Mouse (Mus musculus) embryonic facial prominence, embryonic 13.5 days (tissue): ENCODE data around the gene Zfp668. TPM values are rescaled to one million over a fixed set of nuclear protein-coding genes. Genes with fewer than 3 reads are reported as not detected.
"Not testable (repeated sequence)": the region's sequence is repeated elsewhere in the genome, so short reads cannot be mapped to it uniquely, and the experiment has no call there.

Experiments
- ATAC-seq: fragments of 200-750 bp; cut with Nextera tagmentation; 2 replicates; pipeline ENCODE4 v1.8.0; 2017; ENCODE audit warnings: low read depth; ENCODE audit not compliant: insufficient number of reproducible peaks, insufficient read depth, low FRiP score, low TSS enrichment
- H3K27ac ChIP-seq: fragments of 300-500 bp; sonication (generic); 2 replicates; pipeline ENCODE4 v1.5.1; 2015; ENCODE audit warnings: moderate library complexity, mild to moderate bottlenecking, inconsistent platforms
- H3K27me3 ChIP-seq: fragments of 300-500 bp; sonication (generic); 2 replicates; pipeline ENCODE4 v1.6.1; 2015; ENCODE audit warnings: mild to moderate bottlenecking, inconsistent platforms
- H3K36me3 ChIP-seq: fragments of 300-500 bp; sonication (generic); 2 replicates; pipeline ENCODE4 v1.6.1; 2015; ENCODE audit warnings: mild to moderate bottlenecking, inconsistent platforms
- H3K4me1 ChIP-seq: fragments of 300-500 bp; sonication (generic); 2 replicates; pipeline ENCODE4 v1.6.1; 2015; ENCODE audit warnings: inconsistent platforms
- H3K4me2 ChIP-seq: fragments of 300-500 bp; sonication (generic); 2 replicates; pipeline ENCODE4 v1.6.1; 2015; ENCODE audit warnings: moderate library complexity, mild to moderate bottlenecking, inconsistent platforms
- H3K4me3 ChIP-seq: fragments of 300-500 bp; sonication (generic); 2 replicates; pipeline ENCODE4 v1.5.1; 2015; ENCODE audit warnings: mild to moderate bottlenecking, inconsistent platforms
- H3K9ac ChIP-seq: fragments of 300-500 bp; sonication (generic); 2 replicates; pipeline ENCODE4 v1.6.1; 2015; ENCODE audit warnings: mild to moderate bottlenecking, inconsistent platforms
- H3K9me3 ChIP-seq: fragments of 300-500 bp; sonication (generic); 2 replicates; pipeline ENCODE4 v1.6.1; 2016; ENCODE audit warnings: inconsistent platforms
- WGBS: fragments of 180-500 bp; shearing (Covaris S2); methylation state at CpG from one replicate; pipeline ENCODE4 v1.1.7; 2015; ENCODE audit warnings: mixed read lengths; 5-methylcytosine and 5-hydroxymethylcytosine counted together
- polyA plus RNA-seq: library from polyadenylated mRNA; unstranded; fragments of >200 nt; fragmentation: Nextera tagmentation; extraction: Ambion mirVana; gene quantifications from 2 replicates; pipeline ENCODE4 v1.2.1, GENCODE M21; 2015

Gene Zfp668
- polyA plus RNA-seq, 1 experiment from 2014 or later = 28.2 TPM

DNA sequence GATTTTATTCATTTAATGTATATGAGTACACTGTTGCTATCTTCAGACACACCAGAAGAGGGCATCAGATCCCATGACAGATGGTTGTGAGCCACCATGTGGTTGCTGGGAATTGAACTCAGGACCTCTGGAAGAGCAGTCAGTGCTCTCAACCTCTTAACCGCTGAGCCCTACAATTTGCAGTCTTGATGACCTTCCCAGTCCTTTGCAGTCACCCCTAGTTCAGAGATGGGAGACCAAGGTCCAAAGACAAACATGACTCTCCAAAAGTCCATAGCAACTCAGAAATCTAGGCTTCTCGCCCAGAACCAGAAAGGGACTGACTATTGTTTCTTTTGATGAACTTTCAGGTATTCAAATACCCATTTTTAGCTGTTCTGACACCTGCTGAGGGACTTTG, 36.6 kb downstream of the Zfp668 start:
- not testable (repeated sequence) for H3K4me3 ChIP-seq, H3K9ac ChIP-seq, H3K27me3 ChIP-seq, H3K9me3 ChIP-seq, ATAC-seq, H3K27ac ChIP-seq
- Histone ChIP-seq H3K4me2 (peak overlapping the region; percentile 94; the same call in 1 of the 2 replicates), H3K36me3 (peaks cover 11% of the 10 kb centered on the region), H3K4me1 (peaks cover 12% of the 10 kb centered on the region)
- WGBS = 83% methylated on average over 2 of the region's 2 CpGs

DNA sequence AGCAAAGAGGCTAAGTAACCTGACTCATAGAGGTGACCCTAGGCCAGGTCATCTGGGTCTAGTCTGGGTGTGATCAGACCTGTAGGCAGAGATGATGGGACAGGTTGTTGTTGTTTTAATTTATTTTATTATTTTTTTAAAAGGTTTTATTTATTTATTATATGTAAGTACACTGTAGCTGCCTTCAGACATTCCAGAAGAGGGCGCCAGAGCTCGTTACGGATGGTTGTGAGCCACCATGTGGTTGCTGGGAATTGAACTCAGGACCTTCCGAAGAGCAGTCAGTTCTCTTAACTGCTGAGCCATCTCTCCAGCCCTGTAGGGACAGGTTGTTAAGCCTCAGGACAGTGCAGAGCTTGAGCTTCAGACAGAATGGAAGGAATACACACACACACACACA, 38.8 kb downstream of the Zfp668 start:
- H3K27me3 ChIP-seq, H3K4me1 ChIP-seq, H3K9ac ChIP-seq, H3K4me2 ChIP-seq, H3K4me3 ChIP-seq, H3K9me3 ChIP-seq, H3K27ac ChIP-seq, ATAC-seq, H3K36me3 ChIP-seq: not testable (repeated sequence)
- 78% methylated on average over 4 of the region's 4 CpGs for WGBS

DNA sequence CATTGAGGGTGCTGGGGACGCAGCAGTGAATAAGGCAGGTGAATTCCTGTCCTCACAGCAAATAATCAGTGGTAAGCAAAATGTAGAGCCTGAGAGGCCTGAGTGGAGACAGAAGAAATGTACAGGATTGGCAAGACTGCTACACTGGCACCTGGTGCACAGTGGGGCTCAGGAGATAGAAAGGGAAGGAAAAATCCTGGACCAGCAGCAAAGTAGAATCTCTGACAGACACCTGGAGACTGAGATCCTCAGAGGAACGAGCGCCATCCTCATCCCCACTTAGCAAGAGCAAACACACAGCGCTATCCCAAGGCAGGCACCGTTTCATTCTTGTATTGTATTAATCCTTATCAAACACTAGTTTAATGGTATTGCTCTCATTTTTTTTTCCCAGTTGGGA, 39.2 kb downstream of the Zfp668 start:
- 93% methylated on average over 5 of the region's 5 CpGs for WGBS

DNA sequence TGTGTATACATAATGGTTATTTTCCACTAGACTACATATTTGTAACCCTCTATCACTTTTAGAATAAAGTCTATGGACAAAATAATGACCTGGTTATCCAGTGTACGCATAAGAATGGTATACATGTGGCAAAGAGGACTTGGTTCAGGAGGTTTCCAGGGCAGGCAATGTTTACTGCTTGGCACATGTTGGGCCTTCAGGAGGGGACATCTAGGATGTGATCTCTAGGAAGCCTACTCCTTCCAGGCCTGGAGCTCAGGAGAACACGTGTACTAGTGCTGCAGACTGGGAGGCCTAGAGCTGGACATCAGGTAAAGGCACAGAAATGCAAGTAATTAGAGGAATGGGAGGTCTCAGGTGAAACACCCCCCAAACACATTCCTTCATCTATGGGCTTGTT, 41.1 kb downstream of the Zfp668 start:
- WGBS = 69% methylated on average over 2 of the region's 2 CpGs
- H3K9ac ChIP-seq = no peak overlapping the region

More for the DNA sequence above, 39.2 kb downstream of the Zfp668 start:
- H3K4me1 ChIP-seq = peaks cover 6% of the 10 kb centered on the region
- no peak for ATAC-seq
- H3K36me3 ChIP-seq = no peaks in the 10 kb centered on the region
- no peak overlapping the region for H3K4me2 ChIP-seq
- no peak overlapping the region for H3K27ac ChIP-seq
- H3K9ac ChIP-seq = no peak overlapping the region
- H3K27me3 ChIP-seq = no peaks in the 10 kb centered on the region
- H3K9me3 ChIP-seq = no peaks in the 10 kb centered on the region
- H3K4me3 ChIP-seq = no peak overlapping the region

DNA sequence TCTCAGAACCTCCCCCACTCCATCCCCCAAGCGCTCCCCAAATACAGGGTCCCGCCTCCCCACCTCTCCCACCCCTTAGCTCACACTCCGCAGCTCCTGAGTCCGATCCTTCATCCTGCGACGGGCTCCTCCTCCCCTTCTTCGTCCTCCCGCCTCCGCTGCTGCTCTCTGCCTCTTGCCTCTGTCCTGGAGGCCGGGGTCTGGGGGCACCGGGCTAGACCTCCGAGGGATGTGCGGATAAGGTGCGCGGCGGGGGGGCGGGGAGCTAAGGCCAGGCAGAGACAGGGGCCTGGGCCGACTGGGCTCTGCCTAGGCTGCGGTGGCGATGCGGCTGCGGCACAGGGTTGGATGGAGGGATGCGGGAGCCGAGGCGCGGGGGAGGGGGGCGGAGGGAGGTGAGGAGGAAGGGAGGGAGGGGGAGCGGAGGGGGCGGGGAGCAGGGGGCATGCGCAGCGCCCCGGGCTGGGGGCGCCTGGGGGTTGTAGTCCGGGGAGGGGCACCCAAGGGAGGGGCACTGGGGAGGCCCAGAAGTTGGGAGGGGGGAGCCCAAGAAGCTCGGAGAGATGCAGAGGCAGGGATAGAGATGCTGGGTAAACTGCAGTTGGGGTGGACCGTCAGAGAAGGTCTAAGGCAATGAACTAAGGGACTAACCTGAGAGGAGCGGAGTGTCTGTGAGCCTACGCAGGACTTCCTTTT, 52.3 kb downstream of the Zfp668 start, which contains the start of the genes Stx4a and Stx1b:
Gene Stx4a, plus strand, starts transcription at position 119 of the 696 bp plus-strand sequence.
Gene Stx1b, minus strand, starts transcription at position 374 of the 696 bp plus-strand sequence.
- H3K4me3 ChIP-seq = peak within 1 kb of the TSS; percentile 73
- peak within 1 kb of the TSS; percentile 72 for H3K4me2 ChIP-seq
- H3K27me3 ChIP-seq = no peaks in the 10 kb centered on the region
- ATAC-seq = peak; percentile 74
- WGBS = 4% methylated on average over 33 of the region's 38 CpGs
- H3K36me3 ChIP-seq = 0 out of 2 replicates have a peak, but pooled peaks cover 2% of the 10 kb centered on the region
- peak within 1 kb of the TSS; percentile 72 for H3K27ac ChIP-seq
- H3K9me3 ChIP-seq = no peaks in the 10 kb centered on the region
- peak within 1 kb of the TSS; percentile 86 for H3K9ac ChIP-seq
- H3K4me1 ChIP-seq = peaks cover 30% of the 10 kb centered on the region

More for the DNA sequence above, 41.1 kb downstream of the Zfp668 start:
- ATAC-seq = no peak
- no peak overlapping the region for H3K4me3 ChIP-seq
- H3K27me3 ChIP-seq = no peaks in the 10 kb centered on the region
- H3K27ac ChIP-seq = no peak overlapping the region
- H3K4me2 ChIP-seq = no peak overlapping the region
- H3K4me1 ChIP-seq = peaks cover under 1% of the 10 kb centered on the region; the same call in 1 of the 2 replicates
- H3K9me3 ChIP-seq = no peaks in the 10 kb centered on the region
- H3K36me3 ChIP-seq = no peaks in the 10 kb centered on the region

GRCm38 (mm10) chr7:127823236-127824171, 53.1 kb downstream of the Zfp668 start:
- WGBS = 67% methylated on average over 11 of the region's 11 CpGs
- Histone ChIP-seq H3K4me2 (peak overlapping the region; percentile 72), H3K9me3 (no peaks in the 10 kb centered on the region), H3K9ac (peak overlapping the region; percentile 86), H3K4me1 (peaks cover 30% of the 10 kb centered on the region), H3K27me3 (no peaks in the 10 kb centered on the region), H3K4me3 (peak overlapping the region; percentile 73), H3K27ac (peak overlapping the region; percentile 72), H3K36me3 (0 out of 2 replicates have a peak, but pooled peaks cover 2% of the 10 kb centered on the region)
- ATAC-seq = no peak

- no peak overlapping the region for H3K4me3 ChIP-seq
- no peak for ATAC-seq
- H3K4me1 ChIP-seq = peaks cover 30% of the 10 kb centered on the region
- H3K36me3 ChIP-seq = peaks cover 2% of the 10 kb centered on the region; the same call in 1 of the 2 replicates
- H3K27me3 ChIP-seq = no peaks in the 10 kb centered on the region
- H3K27ac ChIP-seq = no peak overlapping the region
- no peak overlapping the region for H3K9ac ChIP-seq
- H3K9me3 ChIP-seq = no peaks in the 10 kb centered on the region
- 85% methylated on average over 3 of the region's 3 CpGs for WGBS
- H3K4me2 ChIP-seq = peak overlapping the region; percentile 72; the same call in 1 of the 2 replicates
Observed at GRCm38 (mm10) chr7:127822494-127822893, 54.1 kb downstream of the Zfp668 start.

GRCm38 (mm10) chr7:127820836-127821509, 55.7 kb downstream of the Zfp668 start:
- H3K9ac ChIP-seq = no peak overlapping the region
- no peak overlapping the region; the same call in 1 of the 2 replicates for H3K27ac ChIP-seq

GRCm38 (mm10) chr7:127817776-127818175, 58.9 kb downstream of the Zfp668 start:
- no peak for ATAC-seq
- Histone ChIP-seq H3K4me2 (no peak overlapping the region), H3K9me3 (no peaks in the 10 kb centered on the region), H3K36me3 (peaks cover 21% of the 10 kb centered on the region), H3K4me1 (peaks cover 16% of the 10 kb centered on the region), H3K27ac (no peak overlapping the region), H3K27me3 (no peaks in the 10 kb centered on the region), H3K4me3 (no peak overlapping the region), H3K9ac (no peak overlapping the region)
- 96% methylated on average over 5 of the region's 5 CpGs for WGBS

More at GRCm38 (mm10) chr7:127820836-127821509, 55.7 kb downstream of the Zfp668 start:
- WGBS = 51% methylated on average over 13 of the region's 13 CpGs
- no peak for ATAC-seq
- no peaks in the 10 kb centered on the region for H3K27me3 ChIP-seq
- no peak overlapping the region for H3K4me2 ChIP-seq
- peaks cover 34% of the 10 kb centered on the region for H3K4me1 ChIP-seq
- H3K36me3 ChIP-seq = no peaks in the 10 kb centered on the region; the same call in 1 of the 2 replicates
- no peak overlapping the region for H3K4me3 ChIP-seq
- H3K9me3 ChIP-seq = no peaks in the 10 kb centered on the region

GRCm38 (mm10) chr7:127817053-127817452, 59.6 kb downstream of the Zfp668 start:
- no peak overlapping the region for H3K27ac ChIP-seq
- H3K27me3 ChIP-seq = no peaks in the 10 kb centered on the region
- H3K4me1 ChIP-seq = peaks cover 9% of the 10 kb centered on the region
- H3K4me3 ChIP-seq = no peak overlapping the region
- H3K36me3 ChIP-seq = peaks cover 28% of the 10 kb centered on the region
- ATAC-seq = no peak
- H3K4me2 ChIP-seq = no peak overlapping the region
- no peak overlapping the region for H3K9ac ChIP-seq
- no peaks in the 10 kb centered on the region for H3K9me3 ChIP-seq
- 83% methylated on average over 7 of the region's 7 CpGs for WGBS
